Mouse (Mus musculus) E14TG2a.4 (cell line): ENCODE measurements around the gene Lrrfip2.

Source experiments
- CTCF ChIP-seq: conservative IDR thresholded peaks from 2 replicates; pipeline ENCODE4 v1.5.1; 2014; ENCODE audit warnings: low read length
- NANOG ChIP-seq: IDR thresholded peaks from 2 replicates; pipeline ENCODE4 v1.6.1; 2014; ENCODE audit warnings: borderline replicate concordance, low read length, mixed read lengths

- TF ChIP-seq CTCF: no peak
- TF ChIP-seq NANOG: no peak
These were observed 71.3 kb downstream of the Lrrfip2 start for GRCm38 (mm10) chr9:111188731-111189130.
